Mouse (Mus musculus) urinary bladder, adult 2 months (tissue): Measurements from ENCODE around the gene Ptpdc1. TPM values are rescaled to one million over a fixed set of nuclear protein-coding genes. Genes with fewer than 3 reads are reported as not detected.

Source experiments
- DNase-seq: peaks from one replicate; pipeline ENCODE4 v3.0.0; 2022; ENCODE audit warnings: low spot score
- polyA plus RNA-seq: library from polyadenylated mRNA; depleted of rRNA; stranded (reverse); fragments of >200 nt; gene quantifications from 2 replicates; pipeline ENCODE4 v1.2.3, GENCODE M21; 2012; rRNA removed

Ptpdc1 gene
- polyA plus RNA-seq = 4.5 and 8.1 TPM in 2 replicates

DNA sequence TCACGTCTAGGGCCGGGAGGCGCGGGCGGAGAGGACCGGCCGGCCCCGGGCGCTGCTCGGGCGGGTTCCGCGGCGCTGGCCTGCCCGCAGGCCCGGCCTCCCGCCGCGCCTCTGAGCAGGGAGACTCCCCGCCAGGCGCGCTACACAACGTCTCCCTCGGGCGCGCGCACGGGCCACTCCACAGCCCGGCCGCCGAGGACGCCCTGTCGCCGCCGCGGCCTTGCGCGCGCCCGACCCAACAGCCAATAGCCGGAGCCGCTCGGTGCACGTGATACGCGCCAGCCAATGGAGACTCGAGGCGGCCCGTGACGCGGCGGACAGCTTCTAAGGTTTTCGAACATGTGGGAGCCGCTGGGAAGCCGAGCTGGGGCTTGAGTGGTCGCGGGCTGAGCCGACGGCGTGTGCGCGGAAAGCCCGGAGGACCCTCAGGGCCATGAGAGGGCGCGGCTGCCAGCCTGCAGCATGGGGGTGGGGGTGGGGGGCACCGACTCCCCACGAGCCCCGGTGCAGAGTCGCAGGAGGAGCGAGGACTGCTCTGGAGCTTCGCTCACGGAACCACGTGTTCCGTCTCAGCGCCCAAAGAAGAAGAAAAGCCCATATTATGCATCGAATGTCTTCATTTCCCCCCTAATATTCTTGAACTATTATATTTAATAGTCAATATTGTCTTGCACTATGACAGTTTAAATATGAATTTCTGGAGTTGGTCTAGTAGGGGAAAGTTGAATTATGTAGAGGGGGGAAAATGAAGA lies at the start of gene Ptpdc1:
TSS of gene Ptpdc1 (minus strand) at position 232 of the 752 bp plus-strand sequence.
- peak; percentile 97 for DNase-seq

DNA sequence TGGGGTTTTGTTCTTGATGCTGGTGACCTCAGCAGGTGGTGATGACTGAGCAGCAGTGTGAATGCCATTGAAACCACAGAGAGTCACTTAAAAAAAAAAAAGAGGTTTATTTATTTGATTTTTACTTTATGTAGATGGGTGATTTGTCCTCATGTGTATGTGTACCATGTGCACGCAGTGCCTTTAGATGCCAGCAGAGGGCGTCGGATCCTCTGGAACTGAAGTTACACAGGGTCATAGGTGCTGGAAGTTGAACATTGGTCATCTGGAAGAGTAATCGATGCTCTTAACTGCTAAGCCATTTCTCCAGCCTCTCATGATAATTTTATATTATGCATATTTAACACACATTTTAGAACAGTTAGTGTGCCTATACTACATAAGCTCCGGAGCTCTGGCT lies 49.1 kb upstream of the Ptpdc1 start:
- DNase-seq = no peak

DNA sequence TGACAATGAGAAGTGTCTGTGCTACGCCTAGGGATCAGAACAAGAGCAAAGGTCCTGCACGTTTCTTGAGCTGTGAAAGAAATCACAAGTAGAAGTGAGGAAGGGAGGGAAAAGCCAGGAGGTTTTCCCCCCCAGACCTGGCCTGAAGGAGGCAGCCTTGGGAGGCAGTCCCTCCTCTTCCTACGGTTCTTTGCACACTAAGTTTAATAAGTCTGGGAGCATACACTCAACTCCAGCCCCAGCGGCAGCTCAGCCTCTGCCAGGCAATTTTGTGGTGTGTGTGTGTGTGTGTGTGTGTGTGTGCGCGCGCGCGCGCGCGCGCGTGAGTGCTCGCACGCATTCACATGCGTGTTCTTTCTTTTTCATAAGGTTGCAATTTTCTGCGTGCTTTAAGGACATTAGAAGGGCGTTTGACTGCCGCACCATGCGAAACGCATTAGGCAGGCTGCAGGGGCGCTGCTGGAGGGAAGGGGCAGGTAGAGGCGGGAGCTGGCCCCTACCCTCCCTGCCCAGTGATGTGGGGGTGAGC lies 46.9 kb upstream of the Ptpdc1 start:
- DNase-seq = no peak

DNA sequence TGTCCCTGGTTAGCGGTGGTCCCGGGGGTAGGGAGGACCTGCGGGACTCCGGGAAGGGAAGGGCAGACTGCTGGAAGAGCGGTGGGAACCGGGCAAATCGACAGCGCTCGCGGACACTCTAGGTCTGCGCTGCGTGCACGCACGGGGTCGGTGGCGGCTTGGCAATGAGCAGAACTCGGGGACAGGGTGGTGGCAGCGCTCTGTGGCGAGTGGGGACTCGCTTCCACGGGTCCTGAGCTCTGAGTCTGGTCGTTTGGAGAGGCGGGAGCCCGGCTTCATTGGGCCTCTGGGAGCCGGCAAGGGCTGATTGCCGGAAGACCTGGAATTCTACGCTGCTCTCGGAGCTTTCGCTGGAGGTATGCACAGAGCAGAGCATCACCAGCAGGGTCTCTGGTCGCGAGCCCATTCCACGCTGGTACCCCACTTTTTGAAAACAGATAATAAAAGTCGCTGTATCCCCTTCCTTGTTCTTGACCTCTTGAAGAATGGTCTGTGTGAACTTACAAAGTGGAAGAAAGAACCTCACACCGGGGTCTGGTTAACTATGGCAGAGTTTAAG lies 43.6 kb upstream of the Ptpdc1 start:
- DNase-seq = no peak

DNA sequence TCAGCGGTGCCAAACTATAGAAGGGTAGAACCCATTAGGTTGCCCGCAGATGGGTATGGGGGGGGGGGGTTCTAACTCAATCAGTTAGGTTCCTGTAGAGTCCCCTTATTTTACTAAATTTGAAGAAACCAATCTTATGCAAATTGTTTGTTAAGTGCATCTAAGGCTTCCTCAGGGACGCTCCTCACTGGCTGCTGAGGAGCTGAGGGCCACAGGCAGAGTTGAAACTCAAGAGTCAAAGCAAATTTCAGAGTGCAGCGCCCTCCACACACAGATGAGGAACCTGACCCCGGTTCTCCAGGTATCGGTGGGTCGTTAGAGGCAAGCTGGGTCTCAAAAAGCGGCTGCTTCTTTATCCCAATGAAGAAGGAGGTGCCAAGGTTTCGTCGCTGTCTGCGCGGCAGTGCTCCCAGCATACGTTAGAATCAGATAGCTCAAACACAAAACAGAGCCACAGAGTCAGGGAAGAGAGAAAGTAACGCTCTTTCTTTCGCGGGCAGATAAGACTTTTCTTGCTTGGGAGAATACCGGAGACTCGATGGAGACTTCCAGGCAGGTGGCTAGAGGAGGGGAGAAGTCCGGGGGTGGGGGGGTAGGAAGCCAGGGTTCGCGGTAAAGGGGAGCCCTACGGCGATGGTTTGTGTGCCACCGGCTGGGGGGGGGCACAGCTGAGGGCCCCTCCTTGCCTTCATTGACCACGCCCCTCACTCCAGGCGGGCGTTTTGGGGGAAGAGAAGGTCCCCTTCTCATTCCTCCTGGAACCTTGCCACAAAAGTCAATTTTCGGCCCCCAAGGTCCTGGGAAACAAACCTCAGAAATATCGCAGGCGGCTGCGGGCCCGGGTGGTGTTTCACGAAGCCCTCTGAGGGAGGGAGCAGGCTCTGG lies 42.9 kb upstream of the Ptpdc1 start:
- no peak for DNase-seq

DNA sequence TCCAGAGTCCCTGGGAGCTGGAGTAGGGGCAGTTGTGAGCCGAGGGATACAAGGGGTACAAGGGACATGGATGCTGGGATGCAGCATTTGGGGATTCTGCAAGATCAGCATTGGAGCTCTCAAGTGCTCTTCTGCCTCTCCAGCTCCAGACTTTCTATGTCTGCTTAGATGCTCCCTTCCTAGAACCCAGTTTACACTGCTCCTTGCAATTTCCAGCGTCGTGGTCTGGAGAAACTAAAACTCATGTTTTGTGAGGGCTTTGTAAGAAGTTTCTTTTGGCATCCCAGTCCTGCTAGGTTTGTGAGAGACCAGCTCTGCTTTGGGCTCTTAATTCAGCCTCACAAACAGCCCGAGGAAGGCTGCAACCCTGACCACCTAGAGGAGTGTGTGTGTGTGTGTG lies 42.0 kb upstream of the Ptpdc1 start:
- DNase-seq = no peak

DNA sequence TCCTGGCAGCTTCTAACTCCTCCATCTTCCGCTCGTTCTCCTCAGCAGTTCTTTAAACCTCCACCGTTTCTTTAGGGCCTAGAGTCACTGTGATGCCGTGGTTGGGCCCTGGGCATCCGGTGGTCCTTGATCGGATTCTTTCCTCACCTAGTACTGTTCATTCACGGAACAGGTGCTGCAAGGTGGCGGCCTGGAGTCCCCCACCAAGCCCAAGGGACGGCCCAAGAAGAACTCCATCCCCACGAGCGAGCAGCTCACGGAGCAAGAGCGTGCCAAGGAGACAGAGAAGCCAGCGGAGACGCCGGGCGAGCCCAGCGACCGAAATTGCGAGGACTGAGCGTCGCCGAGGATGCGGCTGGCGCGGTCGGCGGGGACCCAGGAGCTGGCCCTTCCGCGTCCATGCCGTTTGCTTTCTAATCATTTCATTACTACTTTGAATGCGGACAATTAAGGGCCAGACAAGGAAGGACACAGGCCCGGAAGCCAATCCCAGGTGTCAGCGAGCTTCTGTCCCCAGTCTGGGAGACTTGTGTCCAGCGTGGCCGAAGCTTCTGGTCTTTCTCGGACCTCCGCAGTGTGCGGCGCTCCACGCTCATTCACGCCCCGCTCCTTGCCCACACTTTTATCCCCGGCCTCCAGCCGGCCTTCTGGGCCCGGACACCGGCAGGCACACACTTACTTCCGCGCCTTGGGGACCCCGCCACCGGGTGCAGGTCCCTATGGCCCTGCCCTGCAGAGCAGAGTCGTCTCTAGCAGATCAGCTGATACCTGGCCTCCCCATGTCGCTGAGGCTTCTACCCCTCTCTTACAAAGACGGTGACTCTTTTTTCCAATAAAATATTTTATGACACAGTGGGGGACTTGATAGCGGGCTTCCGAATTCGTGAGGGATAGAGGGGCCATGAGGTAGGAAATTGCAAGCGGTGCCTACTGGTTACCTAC lies 40.5 kb upstream of the Ptpdc1 start:
- DNase-seq = no peak

DNA sequence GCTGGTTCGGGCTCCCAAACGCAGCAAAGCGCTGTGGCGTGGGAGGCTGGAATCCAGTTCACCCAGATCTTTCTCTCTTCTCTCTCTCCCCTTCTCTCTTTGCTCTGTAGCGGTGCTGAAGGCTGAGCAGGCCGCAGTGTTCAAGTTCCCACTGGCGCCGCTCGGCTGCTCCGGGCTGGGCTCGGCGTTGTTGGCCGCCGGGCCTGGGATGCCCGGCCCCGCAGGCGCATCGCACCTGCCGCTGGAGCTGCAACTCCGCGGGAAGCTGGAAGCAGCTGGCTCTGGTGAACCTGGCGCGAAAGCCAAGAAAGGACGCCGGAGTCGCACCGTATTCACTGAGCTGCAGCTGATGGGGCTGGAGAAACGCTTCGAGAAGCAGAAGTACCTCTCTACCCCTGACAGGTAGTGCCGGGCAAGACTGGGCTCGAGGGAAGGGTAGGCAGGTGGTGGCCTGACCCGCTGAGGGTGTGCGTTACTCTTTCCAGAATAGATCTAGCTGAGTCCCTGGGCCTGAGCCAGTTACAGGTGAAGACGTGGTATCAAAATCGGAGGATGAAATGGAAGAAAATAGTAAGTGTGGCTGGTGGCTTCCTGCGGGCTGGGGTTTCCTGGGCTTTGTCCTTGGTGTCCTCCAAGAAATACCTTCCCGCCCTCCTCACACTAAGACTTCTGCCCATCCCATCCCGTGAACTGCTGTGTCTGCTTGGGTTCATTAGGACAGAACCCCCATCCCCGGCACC lies 39.6 kb upstream of the Ptpdc1 start:
- no peak for DNase-seq

DNA sequence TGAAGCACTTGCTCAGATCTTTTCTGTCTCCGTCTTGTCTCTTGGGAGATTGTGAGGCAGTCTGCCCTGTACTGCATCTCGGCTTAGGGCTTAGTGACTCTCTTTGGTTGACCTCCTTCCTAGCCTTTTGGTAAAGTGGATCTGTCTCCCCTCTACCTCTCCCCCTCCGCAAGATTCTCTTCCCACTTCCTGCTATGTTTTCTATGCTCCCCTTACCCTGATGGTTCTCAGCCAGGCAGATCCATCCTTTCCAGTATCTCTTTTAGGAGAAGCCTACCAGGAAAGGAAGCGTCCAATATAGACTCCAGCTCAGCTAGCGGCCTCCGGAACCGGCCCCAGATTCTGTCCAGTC lies 38.5 kb upstream of the Ptpdc1 start:
- DNase-seq = no peak

DNA sequence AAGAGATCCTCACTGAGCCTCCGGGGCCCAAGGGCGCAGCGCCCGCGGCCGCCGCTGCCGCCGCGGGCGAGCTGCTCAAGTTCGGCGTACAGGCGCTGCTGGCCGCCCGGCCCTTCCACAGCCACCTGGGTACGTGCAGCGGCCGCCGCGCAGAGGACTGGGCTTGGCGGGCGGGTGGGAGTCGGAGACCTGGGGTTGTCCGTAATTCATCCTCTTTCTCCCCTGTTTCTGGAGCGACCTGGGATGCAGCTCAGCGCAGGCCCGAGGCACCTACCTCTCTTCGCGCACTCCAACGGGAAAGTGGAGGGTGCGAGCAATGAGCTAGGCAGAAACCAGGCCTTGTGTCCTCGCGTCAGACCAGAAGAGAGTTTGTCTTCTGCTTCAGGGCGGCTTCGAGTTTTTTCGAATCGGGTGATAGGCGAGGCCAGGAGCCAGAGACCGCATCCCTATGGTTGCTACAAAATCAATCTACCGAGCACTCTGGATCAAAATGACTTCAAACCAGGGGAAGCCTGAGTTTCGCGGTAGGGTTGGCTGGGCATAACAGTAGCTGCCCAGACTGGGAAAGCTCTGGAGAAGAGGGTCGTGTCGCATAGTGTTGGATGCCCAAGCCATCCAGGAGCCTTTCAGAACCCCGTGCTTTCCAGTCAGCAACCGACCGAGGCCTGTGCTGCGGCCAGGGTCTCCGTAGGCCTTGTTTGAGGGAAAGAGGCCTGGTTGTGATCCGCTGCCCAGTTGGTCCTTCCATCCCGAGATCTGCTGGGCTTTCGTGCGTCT lies 37.9 kb upstream of the Ptpdc1 start:
- no peak for DNase-seq

DNA sequence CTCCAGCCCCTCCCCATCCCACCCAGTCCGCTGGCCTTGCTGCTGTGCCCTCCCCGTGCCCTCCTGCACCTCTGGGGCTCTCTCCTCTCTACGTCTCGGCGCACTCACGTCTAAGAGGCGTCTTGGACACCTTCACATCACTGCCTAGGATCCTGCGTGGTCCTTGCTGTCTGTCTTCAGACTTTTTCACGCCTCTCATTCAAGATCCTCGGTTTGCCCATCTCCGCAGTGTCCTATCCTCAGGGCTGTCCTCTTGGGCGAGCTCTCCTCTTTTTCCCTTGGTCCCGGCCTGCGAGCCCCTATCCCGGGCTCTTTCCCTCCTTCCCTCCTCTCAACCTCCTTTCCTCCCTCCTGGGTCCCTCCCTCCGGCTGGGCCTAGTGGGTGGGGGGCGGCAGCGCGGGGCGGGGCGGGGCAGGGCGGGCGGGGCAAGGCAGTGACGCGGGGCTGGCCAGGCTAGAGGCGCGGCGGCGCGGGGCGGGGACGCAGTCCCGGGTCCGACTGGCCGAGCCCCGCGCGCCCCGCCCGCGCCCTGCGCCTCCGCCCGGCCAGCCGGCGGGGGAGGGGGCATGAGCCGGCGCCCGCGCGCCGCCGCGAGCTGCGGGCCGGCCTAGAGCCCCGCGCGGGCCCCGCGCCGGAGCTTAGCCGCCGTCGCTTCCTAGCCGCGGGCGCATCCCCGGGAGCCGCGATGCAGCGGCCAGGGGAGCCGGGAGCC lies 37.1 kb upstream of the Ptpdc1 start, which contains the start of gene Barx1:
TSS of gene Barx1 (plus strand) at position 568 of the 713 bp plus-strand sequence.
- DNase-seq = no peak

DNA sequence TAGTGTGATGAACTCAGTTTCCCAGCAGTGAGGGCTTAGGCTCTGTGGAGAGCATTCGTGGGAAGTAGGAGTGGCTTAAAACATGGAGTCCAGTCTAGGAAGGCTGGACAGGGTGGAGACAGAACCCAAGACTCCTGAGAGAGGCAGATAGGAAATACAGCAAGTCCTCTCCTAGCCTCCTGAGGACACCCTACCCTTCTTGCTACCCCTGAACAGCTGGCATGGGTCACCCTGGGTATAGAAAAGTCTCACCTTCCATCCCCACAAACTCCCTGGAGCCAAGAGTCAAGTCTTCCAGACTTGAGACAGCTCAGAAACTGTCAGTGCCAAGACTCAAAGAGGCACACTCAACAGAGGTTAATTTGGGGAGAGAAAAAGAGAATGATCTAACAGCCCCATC lies 36.1 kb upstream of the Ptpdc1 start:
- DNase-seq = no peak

DNA sequence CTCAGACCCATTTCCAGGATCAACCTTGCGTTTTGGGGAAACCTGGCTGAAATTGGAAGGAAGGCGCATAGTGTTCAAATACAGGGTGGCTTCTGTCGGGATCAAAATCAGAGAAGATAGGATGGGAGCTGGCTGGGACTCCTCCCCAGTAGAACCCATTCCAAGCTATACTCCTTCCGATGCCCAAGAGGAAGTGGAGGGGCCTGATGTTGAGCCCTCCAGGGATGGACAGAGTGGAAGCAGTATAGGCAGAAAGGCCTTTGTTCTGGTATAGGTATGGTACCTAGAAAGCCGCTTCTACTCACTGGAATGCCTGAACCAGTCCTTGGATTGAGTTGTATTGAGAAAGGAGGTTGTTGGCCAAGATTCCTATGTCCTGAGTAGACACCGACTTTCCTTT lies 35.3 kb upstream of the Ptpdc1 start:
- DNase-seq = no peak

DNA sequence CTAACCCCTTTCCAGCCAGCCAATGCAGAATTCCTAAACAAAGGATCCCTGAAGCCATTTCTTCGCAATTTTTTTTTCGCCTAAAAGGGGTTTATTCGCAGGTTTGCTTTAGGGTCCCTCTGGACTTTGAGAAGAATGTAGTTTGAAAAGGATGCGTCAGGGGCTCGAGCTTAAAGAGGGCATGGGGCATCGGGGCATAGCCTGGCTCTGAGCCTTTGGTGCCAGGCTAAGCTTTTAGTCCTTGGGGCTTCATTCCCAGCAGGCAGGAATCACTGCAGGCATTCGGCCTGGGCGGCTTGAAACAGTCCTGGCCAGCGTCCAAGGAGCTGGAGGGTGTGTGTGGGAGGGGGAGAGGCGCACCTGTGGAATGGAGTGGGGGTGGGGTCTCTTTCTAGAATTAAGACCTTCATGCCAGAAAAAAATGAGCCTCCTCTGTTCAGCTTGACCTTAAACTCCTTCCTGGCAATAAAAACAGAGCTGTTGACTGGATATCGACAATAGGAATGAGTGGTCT lies 34.8 kb upstream of the Ptpdc1 start:
- no peak for DNase-seq

DNA sequence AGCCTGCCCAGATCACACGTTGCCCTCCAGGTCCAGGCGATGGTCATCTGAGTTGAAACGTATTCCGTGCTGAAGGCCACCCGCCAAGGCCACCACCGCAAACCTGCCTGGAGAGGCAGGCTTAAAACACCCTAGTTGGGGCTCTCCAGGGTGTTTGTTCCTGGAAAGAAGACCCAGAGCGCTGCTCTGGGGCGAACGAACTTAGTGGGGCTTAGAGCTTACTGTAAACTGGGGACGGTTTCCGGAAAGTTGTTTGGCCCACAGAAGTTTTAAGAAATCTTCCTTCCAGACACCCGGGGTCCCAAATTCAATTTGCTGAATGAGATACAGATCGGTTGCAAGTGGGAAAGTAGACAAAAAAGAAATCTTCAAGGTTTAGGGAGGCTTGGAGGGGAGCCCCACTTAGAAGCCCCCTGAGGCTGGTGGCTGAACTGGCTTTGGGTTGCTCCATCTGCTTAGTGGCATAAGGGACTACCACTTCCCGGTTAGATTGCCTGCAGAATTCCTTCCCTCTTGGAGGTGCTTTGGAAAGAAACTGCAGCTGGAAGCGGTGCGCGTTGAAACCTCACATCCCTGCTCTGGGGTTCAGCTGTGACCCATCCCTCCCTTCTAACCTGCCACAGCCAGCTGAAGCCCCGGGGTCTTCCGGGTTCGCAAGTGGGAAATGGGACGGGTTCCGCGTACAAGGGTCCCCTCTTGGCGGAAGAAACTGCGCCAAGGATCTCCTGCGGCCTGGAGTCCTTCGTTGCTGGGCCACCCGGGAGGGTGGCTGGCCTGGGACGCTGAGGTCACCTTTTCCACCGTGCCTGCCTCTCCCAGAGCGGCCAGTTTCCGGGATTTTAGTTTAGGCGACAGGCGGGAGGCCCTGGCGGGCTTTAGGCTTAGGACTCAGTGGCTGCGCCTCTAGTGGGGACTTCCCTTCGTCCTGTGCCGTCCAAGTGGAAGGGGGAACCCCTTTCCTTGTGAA lies 34.1 kb upstream of the Ptpdc1 start:
- DNase-seq = no peak

DNA sequence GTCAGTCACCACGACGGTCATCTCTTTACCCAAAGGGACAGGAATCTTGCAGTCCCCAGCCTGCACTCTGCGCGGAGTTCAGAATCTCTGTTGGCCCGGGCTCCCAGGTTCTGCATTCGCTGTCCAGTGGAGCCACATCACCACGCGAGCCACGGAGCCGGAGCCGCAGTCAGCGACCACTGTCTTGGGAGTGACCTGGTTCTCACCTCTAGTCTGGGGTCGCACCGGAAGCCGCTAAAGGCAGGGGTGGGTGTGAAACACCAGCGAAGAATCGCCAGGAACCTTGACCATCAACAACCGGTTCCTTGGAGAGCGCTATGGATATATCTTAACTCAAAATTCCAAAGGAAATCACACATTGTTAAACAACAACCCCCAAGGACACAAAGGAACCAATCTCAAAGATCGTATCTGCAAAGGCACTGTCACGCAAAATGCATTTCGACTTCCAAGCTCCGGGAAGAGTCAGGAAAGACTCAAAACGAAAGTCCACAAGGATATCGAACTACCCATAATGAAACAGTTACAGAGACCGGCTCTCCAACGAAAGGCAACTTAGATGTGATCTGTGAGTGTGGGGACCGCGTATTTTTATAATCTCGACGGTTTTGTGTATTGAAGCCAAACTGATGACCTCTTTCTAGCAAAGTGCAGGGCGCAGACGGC lies 33.3 kb upstream of the Ptpdc1 start:
- DNase-seq = no peak

DNA sequence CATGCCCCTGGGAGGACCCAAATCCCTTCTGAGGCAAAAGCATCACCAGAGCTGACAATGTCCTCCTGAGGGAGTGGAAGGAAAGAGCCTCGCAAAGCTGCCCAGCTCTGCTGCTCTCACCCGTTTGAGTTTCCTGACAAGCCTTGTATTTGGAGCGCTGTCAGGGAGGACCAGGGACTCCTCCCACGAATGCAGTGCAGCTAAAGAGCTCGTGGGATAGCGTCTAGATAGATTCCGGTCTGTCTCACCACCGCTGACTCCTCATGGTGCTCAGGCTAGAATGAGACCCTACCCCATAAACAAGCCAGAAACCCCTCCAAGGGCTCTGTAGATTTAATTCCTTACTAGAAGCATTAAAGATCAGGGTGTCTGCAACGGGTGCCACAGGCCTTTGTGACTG lies 32.3 kb upstream of the Ptpdc1 start:
- DNase-seq = no peak
